ENCODE assay signal across 8 mouse cellular contexts in the genomic region with DNA sequence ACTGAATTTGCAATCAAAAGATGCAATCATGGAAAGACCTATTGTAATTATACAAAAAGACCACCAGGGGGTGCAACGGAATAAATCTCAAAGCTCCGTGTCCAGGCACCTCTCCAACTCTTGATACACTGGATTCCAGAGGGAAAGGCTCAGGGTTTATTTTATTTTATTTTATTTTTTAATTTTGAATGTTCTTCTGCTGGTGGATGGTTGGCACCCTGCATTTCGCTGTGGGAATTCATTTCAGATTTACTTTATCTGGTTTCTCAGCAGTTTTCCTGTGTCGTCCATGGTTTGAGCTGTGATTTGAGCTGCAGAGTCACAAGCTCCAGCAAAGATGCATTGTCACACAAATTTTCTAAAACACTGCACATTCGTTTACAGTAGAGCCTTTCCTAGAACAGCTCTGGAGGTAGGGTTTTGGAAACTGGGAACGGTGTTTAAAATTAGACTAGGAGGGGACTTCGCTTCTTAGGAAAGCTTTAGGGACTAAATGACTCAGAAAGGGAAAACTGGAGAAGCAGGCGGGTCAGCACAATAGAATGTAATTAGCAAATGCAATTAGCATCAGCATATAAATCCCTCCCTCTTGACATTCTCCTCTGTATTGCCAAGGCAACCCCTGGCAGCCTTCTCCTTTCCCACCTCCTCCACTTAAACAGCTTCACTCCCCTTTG. TPM values are rescaled to one million over a fixed set of nuclear protein-coding genes. Genes with fewer than 3 reads are reported as not detected.
DNase-seq lines count a peak whose midpoint lies in the region; ATAC-seq and TF ChIP-seq lines count a peak whose summit lies in the region.

No protein-coding gene starts in this region.

- TF ChIP-seq EP300 in lung, postnatal 0 days (IDR thresholded peaks at IDR 0.05), result no peak

- no peaks in the 10 kb centered on the region for H3K4me1 ChIP-seq in heart, embryonic 11.5 days (ENCODE audit: control insufficient read depth, insufficient read depth, low read length)
- H3K4me1 ChIP-seq in kidney, postnatal 0 days (replicated peaks; ENCODE audit: insufficient read depth, low read length), result no peaks in the 10 kb centered on the region
- H3K4me1 ChIP-seq in lung, postnatal 0 days (ENCODE audit: insufficient read depth, low read depth, low read length), result no peaks in the 10 kb centered on the region

- no peak overlapping the region for H3K27ac ChIP-seq in heart, embryonic 11.5 days (ENCODE audit: low read depth, low read length)
- H3K27ac ChIP-seq in kidney, postnatal 0 days, result no peak overlapping the region
- no peak overlapping the region for H3K27ac ChIP-seq in lung, postnatal 0 days (ENCODE audit: low read length)

- no peak for DNase-seq in heart, adult 11 months
- DNase-seq in cerebellum, postnatal 14 days, result peak; percentile 71 to 74
- DNase-seq in frontal cortex, postnatal 36 days (ENCODE audit: low spot score in 2 of 2), result peak; percentile 28 to 39
- DNase-seq in kidney, postnatal 0 days (ENCODE audit: low spot score), result peak; percentile 87
- DNase-seq in lung, postnatal 0 days (ENCODE audit: low spot score), result peak; percentile 81
- DNase-seq in right cerebral cortex, postnatal 25 days, result peak; percentile 24
- no peak for DNase-seq in spleen, adult 18-20 months

- no peaks in the 10 kb centered on the region for H3K36me3 ChIP-seq in heart, embryonic 11.5 days (ENCODE audit: control insufficient read depth, insufficient read depth, low read length)
- no peaks in the 10 kb centered on the region for H3K36me3 ChIP-seq in kidney, postnatal 0 days (ENCODE audit: insufficient read depth, low read length)
- H3K36me3 ChIP-seq in lung, postnatal 0 days (ENCODE audit: insufficient read depth, low read length), result no peaks in the 10 kb centered on the region

- H3K9ac ChIP-seq in heart, embryonic 11.5 days (ENCODE audit: low read depth, low read length), result no peak overlapping the region
- no peak overlapping the region for H3K9ac ChIP-seq in kidney, postnatal 0 days (ENCODE audit: low read depth, low read length)
- H3K9ac ChIP-seq in lung, postnatal 0 days (replicated peaks; ENCODE audit: low read depth), result no peak overlapping the region

- H3K9me3 ChIP-seq in heart, embryonic 11.5 days (replicated peaks; ENCODE audit: control insufficient read depth, low read length), result no peaks in the 10 kb centered on the region
- H3K9me3 ChIP-seq in kidney, postnatal 0 days (replicated peaks; ENCODE audit: low read length), result no peaks in the 10 kb centered on the region
- H3K9me3 ChIP-seq in lung, postnatal 0 days (ENCODE audit: low read length), result no peaks in the 10 kb centered on the region

- WGBS in heart, embryonic 11.5 days (ENCODE audit: insufficient replicate concordance), result 18% methylated on average over 8 of the region's 8 CpGs
- WGBS in kidney, postnatal 0 days, result 17% methylated on average over 8 of the region's 8 CpGs
- 25% methylated on average over 8 of the region's 8 CpGs for WGBS in lung, postnatal 0 days

- peak overlapping the region; percentile 45 for H3K4me2 ChIP-seq in heart, embryonic 11.5 days
- H3K4me2 ChIP-seq in kidney, postnatal 0 days (ENCODE audit: low read length), result peak overlapping the region; percentile 33
- no peak overlapping the region for H3K4me2 ChIP-seq in lung, postnatal 0 days (replicated peaks; ENCODE audit: low read depth, low read length)

- no peak for ATAC-seq in heart, embryonic 11.5 days (replicated peaks; ENCODE audit: insufficient number of reproducible peaks, low FRiP score, low TSS enrichment)
- no peak for ATAC-seq in kidney, postnatal 0 days (replicated peaks; ENCODE audit: low FRiP score, low read depth)
- no peak for ATAC-seq in lung, postnatal 0 days

- no peak overlapping the region for H3K4me3 ChIP-seq in heart, embryonic 11.5 days (ENCODE audit: low read depth, low read length)
- no peak overlapping the region for H3K4me3 ChIP-seq in kidney, postnatal 0 days (replicated peaks; ENCODE audit: low read depth, low read length)
- H3K4me3 ChIP-seq in lung, postnatal 0 days (ENCODE audit: low read depth, low read length), result no peak overlapping the region

- TF ChIP-seq CTCF in kidney, postnatal 0 days (IDR thresholded peaks at IDR 0.05; ENCODE audit: low read depth), result peak; percentile 73
- TF ChIP-seq CTCF in lung, postnatal 0 days (IDR thresholded peaks at IDR 0.05), result peak; percentile 67

- no peaks in the 10 kb centered on the region for H3K27me3 ChIP-seq in heart, embryonic 11.5 days (ENCODE audit: control insufficient read depth, insufficient read depth, low read length)
- no peaks in the 10 kb centered on the region for H3K27me3 ChIP-seq in kidney, postnatal 0 days (ENCODE audit: insufficient read depth, low read length)
- no peaks in the 10 kb centered on the region for H3K27me3 ChIP-seq in lung, postnatal 0 days (replicated peaks; ENCODE audit: insufficient read depth, low read length)

RNA-seq across cellular contexts. Expression of a gene that starts 43.7 kb away (rescaled TPM):
- polyA plus RNA-seq in heart, embryonic 11.5 days (2014; fragmentation: Nextera tagmentation; extraction: Ambion mirVana), result 0.13 TPM in 1 of 2 replicates, not detected in the other
- polyA plus RNA-seq in kidney, postnatal 0 days (2015; fragmentation: Nextera tagmentation; extraction: Ambion mirVana), result 0.69 and 0.78 TPM in 2 replicates
- 3.5 and 4.8 TPM in 2 replicates for polyA plus RNA-seq in lung, postnatal 0 days (2015; fragmentation: Nextera tagmentation; extraction: Ambion mirVana)

Comparison
In these comparisons a context has a peak if more than half of its experiments do, and no peak if none do; other contexts are left out.
1. DNase-seq: peak in cerebellum, postnatal 14 days (2 of 2), frontal cortex, postnatal 36 days (2 of 2), kidney, postnatal 0 days (single experiment), lung, postnatal 0 days (single experiment) and right cerebral cortex, postnatal 25 days (single experiment); none in heart, adult 11 months (single experiment) and spleen, adult 18-20 months (0 of 2).